Comparison of ENCODE assay signal across 8 mouse cellular contexts in genomic region chr2:152738341-152738740, GRCm38 (mm10). TPM values are rescaled to one million over a fixed set of nuclear protein-coding genes. Genes with fewer than 3 reads are reported as not detected.
DNase-seq lines count a peak whose midpoint lies in the region; ATAC-seq and TF ChIP-seq lines count a peak whose summit lies in the region.

No protein-coding gene starts in this region.

- ATAC-seq in heart, embryonic 16.5 days (replicated peaks; ENCODE audit: extremely low read depth, insufficient read depth, low FRiP score), result no peak
- no peak for ATAC-seq in liver, postnatal 0 days
- ATAC-seq in megakaryocyte progenitor cell, adult 5-6 weeks (replicated peaks; ENCODE audit: poor library complexity), result no peak

- peaks cover 83% of the 10 kb centered on the region for H3K4me1 ChIP-seq in E14TG2a.4 (replicated peaks; ENCODE audit: low read depth, low read length)
- H3K4me1 ChIP-seq in heart, embryonic 16.5 days (ENCODE audit: control insufficient read depth, insufficient read depth, low read length), result peaks cover 38% of the 10 kb centered on the region
- H3K4me1 ChIP-seq in liver, postnatal 0 days (ENCODE audit: insufficient read depth), result peaks cover 71% of the 10 kb centered on the region

- H3K27ac ChIP-seq in gastrocnemius, adult 2 months, result peak overlapping the region; percentile 94
- H3K27ac ChIP-seq in heart, embryonic 16.5 days (ENCODE audit: low read length), result peak overlapping the region; percentile 86
- H3K27ac ChIP-seq in liver, postnatal 0 days (ENCODE audit: low read depth), result peak overlapping the region; percentile 89

- no peak for TF ChIP-seq CTCF in gastrocnemius, adult 2 months (IDR thresholded peaks at IDR 0.05)
- TF ChIP-seq CTCF in E14TG2a.4 (conservative IDR thresholded peaks at IDR 0.05; ENCODE audit: low read length), result no peak
- TF ChIP-seq CTCF in liver, postnatal 0 days (IDR thresholded peaks at IDR 0.05; ENCODE audit: low read depth), result no peak

- TF ChIP-seq EP300 in liver, postnatal 0 days (IDR thresholded peaks at IDR 0.05; ENCODE audit: low read depth), result no peak

- H3K27me3 ChIP-seq in E14TG2a.4 (ENCODE audit: insufficient read depth, low read length), result peaks cover 8% of the 10 kb centered on the region
- no peaks in the 10 kb centered on the region for H3K27me3 ChIP-seq in heart, embryonic 16.5 days (ENCODE audit: control insufficient read depth, insufficient read depth, low read length)
- H3K27me3 ChIP-seq in liver, postnatal 0 days (ENCODE audit: insufficient read depth, low read length), result peaks cover 8% of the 10 kb centered on the region; the same call in 1 of the 2 replicates

- WGBS in heart, embryonic 16.5 days, result 51% methylated on average over 2 of the region's 2 CpGs
- 62% methylated on average over 2 of the region's 2 CpGs for WGBS in liver, postnatal 0 days (ENCODE audit: insufficient replicate concordance)

- no peak for DNase-seq in gastrocnemius, adult 2 months
- no peak for DNase-seq in gastrocnemius, postnatal 25 days
- DNase-seq in liver, postnatal 0 days, result no peak
- DNase-seq in Muller cell, postnatal 12 days (ENCODE audit: inconsistent ontology term), result no peak
- DNase-seq in left cerebral cortex, adult 18-20 months (ENCODE audit: low spot score in 2 of 2), result no peak

- intact Hi-C loops in gastrocnemius, adult 2 months (cut with DNase I), result loop anchor here (5.0 kb wide), 1 partner anchor 49 kb away; no protein-coding TSS in a partner anchor

- H3K4me3 ChIP-seq in gastrocnemius, adult 2 months, result peak overlapping the region; percentile 76
- H3K4me3 ChIP-seq in E14TG2a.4 (replicated peaks; ENCODE audit: low read length), result peak overlapping the region; percentile 86
- peak overlapping the region; percentile 70 for H3K4me3 ChIP-seq in heart, embryonic 16.5 days (ENCODE audit: low read length)
- peak overlapping the region; percentile 82 for H3K4me3 ChIP-seq in liver, postnatal 0 days (ENCODE audit: low read depth, low read length)

- peaks cover 7% of the 10 kb centered on the region; the same call in 1 of the 2 replicates for H3K36me3 ChIP-seq in E14TG2a.4 (ENCODE audit: insufficient read depth, low read length)
- H3K36me3 ChIP-seq in heart, embryonic 16.5 days (ENCODE audit: control insufficient read depth, insufficient read depth), result no peaks in the 10 kb centered on the region
- H3K36me3 ChIP-seq in liver, postnatal 0 days (replicated peaks; ENCODE audit: insufficient read depth, low read length), result no peaks in the 10 kb centered on the region

- peak overlapping the region; percentile 86 for H3K9ac ChIP-seq in heart, embryonic 16.5 days (ENCODE audit: low read length)
- peak overlapping the region; percentile 93 for H3K9ac ChIP-seq in liver, postnatal 0 days (replicated peaks)

- H3K9me3 ChIP-seq in E14TG2a.4 (ENCODE audit: low read length), result no peaks in the 10 kb centered on the region
- H3K9me3 ChIP-seq in heart, embryonic 16.5 days (replicated peaks; ENCODE audit: control insufficient read depth, low read length), result no peaks in the 10 kb centered on the region
- H3K9me3 ChIP-seq in liver, postnatal 0 days (ENCODE audit: low read length), result no peaks in the 10 kb centered on the region

- peak overlapping the region; percentile 83 for H3K4me2 ChIP-seq in heart, embryonic 16.5 days (ENCODE audit: low read depth, low read length)
- H3K4me2 ChIP-seq in liver, postnatal 0 days (ENCODE audit: low read depth, low read length), result peak overlapping the region; percentile 87

RNA-seq across cellular contexts. Expression of gene Id1, which starts 2.3 kb away (rescaled TPM):
- 10 to 100 TPM in 1 of 2 experiments, 1 to 10 TPM in 1; 6.7 to 26.8 TPM for total RNA-seq in gastrocnemius, adult 2 months (2021)
- total RNA-seq in gastrocnemius, postnatal 25 days (2021), result 10 to 100 TPM in 1 of 2 experiments, 1 to 10 TPM in 1; 9.7 to 14.0 TPM
- 56.3 and 64.5 TPM in 2 replicates for polyA plus RNA-seq in heart, embryonic 16.5 days (2015; fragmentation: Nextera tagmentation; extraction: Ambion mirVana)
- 39.7 and 40.4 TPM in 2 replicates for polyA plus RNA-seq in liver, postnatal 0 days (2015; fragmentation: Nextera tagmentation; extraction: Ambion mirVana)
- 8.3 and 11.7 TPM in 2 replicates for total RNA-seq in megakaryocyte progenitor cell, adult 5-6 weeks (2015)
- total RNA-seq in megakaryocyte progenitor cell, adult 5-6 weeks (2017), result 3.6 and 7.1 TPM in 2 replicates
- 10 to 100 TPM; 20.6 to 27.2 TPM for total RNA-seq in left cerebral cortex, adult 18-20 months (2021)

RNA-seq across cellular contexts. Expression of gene Cox4i2, which starts 15.6 kb away (rescaled TPM):
- total RNA-seq in gastrocnemius, adult 2 months (2021), result 1 to 10 TPM; 2.0 to 4.2 TPM
- 1 to 10 TPM; 2.2 to 2.7 TPM for total RNA-seq in gastrocnemius, postnatal 25 days (2021)
- 26.7 and 30.9 TPM in 2 replicates for polyA plus RNA-seq in heart, embryonic 16.5 days (2015; fragmentation: Nextera tagmentation; extraction: Ambion mirVana)
- polyA plus RNA-seq in liver, postnatal 0 days (2015; fragmentation: Nextera tagmentation; extraction: Ambion mirVana), result 0.56 and 1.0 TPM in 2 replicates
- total RNA-seq in megakaryocyte progenitor cell, adult 5-6 weeks (2015), result 1.4 and 1.5 TPM in 2 replicates
- 1.8 TPM in 1 of 2 replicates, not detected in the other for total RNA-seq in megakaryocyte progenitor cell, adult 5-6 weeks (2017)
- total RNA-seq in left cerebral cortex, adult 18-20 months (2021), result 1 to 10 TPM; 2.7 to 2.8 TPM

RNA-seq across cellular contexts. Expression of gene Mcts2, which starts 51.5 kb away (rescaled TPM):
- total RNA-seq in gastrocnemius, adult 2 months (2021), result 10 to 100 TPM; 11.1 to 12.8 TPM
- 10 to 100 TPM; 11.3 to 11.5 TPM for total RNA-seq in gastrocnemius, postnatal 25 days (2021)
- 18.9 and 19.2 TPM in 2 replicates for polyA plus RNA-seq in heart, embryonic 16.5 days (2015; fragmentation: Nextera tagmentation; extraction: Ambion mirVana)
- polyA plus RNA-seq in liver, postnatal 0 days (2015; fragmentation: Nextera tagmentation; extraction: Ambion mirVana), result 12.8 TPM in 2 replicates
- 8.7 and 12.3 TPM in 2 replicates for total RNA-seq in megakaryocyte progenitor cell, adult 5-6 weeks (2015)
- 6.1 and 11.0 TPM in 2 replicates for total RNA-seq in megakaryocyte progenitor cell, adult 5-6 weeks (2017)
- 10 to 100 TPM; 14.1 to 17.5 TPM for total RNA-seq in left cerebral cortex, adult 18-20 months (2021)
